Mouse (Mus musculus) bone marrow, adult 2 months (tissue): Measurements from ENCODE around the gene Nectin4.

Experiments
- CTCF ChIP-seq: fragments of 200-500 bp; IDR thresholded peaks from 2 replicates; pipeline ENCODE4 v1.5.1; 2011; ENCODE audit warnings: low read length, control low read depth; ENCODE audit not compliant: control insufficient read depth, insufficient read depth
- POLR2A ChIP-seq: fragments of 200-500 bp; IDR thresholded peaks from 2 replicates; pipeline ENCODE4 v1.6.1; 2011; ENCODE audit warnings: low read depth, mild to moderate bottlenecking, control low read depth, low read length, borderline replicate concordance; ENCODE audit not compliant: control insufficient read depth

GRCm38 (mm10) chr1:171410947-171411484 lies 41.1 kb downstream of the Nectin4 start, which contains the start of gene Usf1:
- TF ChIP-seq CTCF (no peak), POLR2A (peak; percentile 72; the same call in 1 of the 2 replicates)
